Mouse (Mus musculus) liver, embryonic 14.5 days (tissue): ENCODE results near the gene Bicral. TPM values are rescaled to one million over a fixed set of nuclear protein-coding genes. Genes with fewer than 3 reads are reported as not detected.

Experiments used
- ATAC-seq: fragments of 200-750 bp; cut with Nextera tagmentation; 2 replicates; pipeline ENCODE4 v1.8.0; 2017; ENCODE audit warnings: moderate number of reproducible peaks, mild to moderate bottlenecking, moderate library complexity; ENCODE audit not compliant: insufficient read depth
- DNase-seq, 3 experiments: peaks; one replicate each; pipeline ENCODE4 v3.0.0-alpha.2; 2012 to 2013; ENCODE audit warnings: low read depth in 3 of 3, low spot score in 3 of 3
- H3K27ac ChIP-seq: fragments of 300-500 bp; sonication (generic); 2 replicates; pipeline ENCODE4 v1.5.1; 2014; ENCODE audit warnings: moderate library complexity, mild to moderate bottlenecking, control low read depth, inconsistent platforms
- H3K27me3 ChIP-seq: fragments of 300-500 bp; sonication (generic); 2 replicates; pipeline ENCODE4 v1.6.1; 2014; ENCODE audit warnings: mild to moderate bottlenecking, low read length, moderate library complexity; ENCODE audit not compliant: control insufficient read depth, insufficient read depth
- H3K36me3 ChIP-seq: fragments of 300-500 bp; sonication (generic); replicated peaks from 2 replicates; pipeline ENCODE4 v1.6.1; 2014; ENCODE audit warnings: low read depth; ENCODE audit not compliant: control insufficient read depth, insufficient read depth
- H3K4me1 ChIP-seq, 2 experiments: fragments of 200-500 bp in 1 of 2; fragments of 300-500 bp in 1 of 2; sonication (generic) in 1 of 2; replicated peaks; 2 replicates each; pipeline ENCODE4 v1.6.1; 2012 to 2014; ENCODE audit warnings: antibody characterized with exemption in 1 of 2, inconsistent platforms in 1 of 2, low read length in 1 of 2; ENCODE audit not compliant: control insufficient read depth in 2 of 2, insufficient read depth in 2 of 2
- H3K4me2 ChIP-seq: fragments of 300-500 bp; sonication (generic); 2 replicates; pipeline ENCODE4 v1.6.1; 2014; ENCODE audit warnings: low read depth, mild to moderate bottlenecking, control low read depth, moderate library complexity
- H3K4me3 ChIP-seq, 2 experiments: fragments of 200-500 bp in 1 of 2; fragments of 300-500 bp in 1 of 2; sonication (generic) in 1 of 2; 2 replicates each; pipeline ENCODE4 v1.5.1; 2012 to 2014; ENCODE audit warnings: low read depth in 2 of 2, low read length in 2 of 2, mild to moderate bottlenecking in 2 of 2, control low read depth in 1 of 2, inconsistent platforms in 1 of 2, moderate library complexity in 1 of 2; ENCODE audit not compliant: insufficient read depth in 1 of 2
- H3K9ac ChIP-seq: fragments of 300-500 bp; sonication (generic); replicated peaks from 2 replicates; pipeline ENCODE4 v1.6.1; 2014; ENCODE audit warnings: mild to moderate bottlenecking, control low read depth, moderate library complexity
- H3K9me3 ChIP-seq: fragments of 300-500 bp; sonication (generic); 2 replicates; pipeline ENCODE4 v1.6.1; 2016; ENCODE audit warnings: low read length, mixed read lengths; ENCODE audit not compliant: control insufficient read depth
- CTCF ChIP-seq: IDR thresholded peaks from 2 replicates; pipeline ENCODE4 v1.5.1; 2016; ENCODE audit warnings: antibody characterized with exemption, low read depth, control low read depth
- EP300 ChIP-seq: IDR thresholded peaks from 2 replicates; pipeline ENCODE4 v1.6.1; 2016; ENCODE audit warnings: antibody characterized with exemption, low read depth
- WGBS: fragments of 180-500 bp; shearing (Covaris S2); extraction: QIAGEN DNeasy Blood & Tissue Kit; methylation state at CpG from one replicate; pipeline ENCODE4 v1.1.7; 2014; ENCODE audit not compliant: insufficient replicate concordance; 5-methylcytosine and 5-hydroxymethylcytosine counted together
- polyA plus RNA-seq, 2 experiments: library from polyadenylated mRNA; depleted of rRNA in 1 of 2; stranded (reverse) in 1 of 2; unstranded in 1 of 2; fragments of >200 nt; fragmentation: Nextera tagmentation in 1 of 2; extraction: Ambion mirVana in 1 of 2; gene quantifications; 2 replicates each; pipeline versions ENCODE4 v1.2.1 to v1.2.3; 2012 to 2014

Gene Bicral
- polyA plus RNA-seq, 2 experiments, result 3.0 to 3.4 TPM

GRCm38 (mm10) chr17:46876371-46876950 lies 18.2 kb upstream of the Bicral start:
- H3K27ac ChIP-seq, result no peak overlapping the region
- H3K9ac ChIP-seq, result no peak overlapping the region

DNA sequence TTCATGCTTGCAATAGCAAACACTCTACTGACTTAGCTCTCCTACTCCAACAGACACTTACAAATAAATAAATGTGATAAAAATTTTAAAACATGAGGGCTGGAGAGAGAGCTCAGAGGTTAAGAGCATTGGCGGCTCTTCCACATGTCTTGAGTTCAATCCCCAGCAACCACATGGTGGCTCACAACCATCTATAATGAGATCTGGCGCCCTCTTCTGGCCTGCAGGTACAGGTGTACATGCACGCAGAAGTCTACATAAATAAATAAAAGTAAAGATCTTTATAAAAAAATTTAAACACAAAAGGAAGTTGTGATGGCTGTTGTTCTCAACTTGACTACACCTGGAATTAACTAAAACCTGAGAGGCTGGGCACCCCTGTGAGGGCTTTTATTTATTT lies 17.3 kb upstream of the Bicral start:
- Histone ChIP-seq H3K4me1 (peaks cover 5 to 19% of the 10 kb centered on the region in 2 experiments; a peak in 3 of 4 replicates), H3K36me3 (no peaks in the 10 kb centered on the region), H3K27me3 (no peaks in the 10 kb centered on the region), H3K9ac (no peak overlapping the region), H3K27ac (no peak overlapping the region), H3K4me2 (no peak overlapping the region), H3K9me3 (no peaks in the 10 kb centered on the region), H3K4me3 (no peak overlapping the region)
- TF ChIP-seq EP300 (no peak), CTCF (peak; percentile 75)
- ATAC-seq (no peak), DNase-seq (no peak)
- WGBS, result 50% methylated on average over 3 of the region's 3 CpGs

More at GRCm38 (mm10) chr17:46876371-46876950, 18.2 kb upstream of the Bicral start:
- 68% methylated on average over 8 of the region's 8 CpGs for WGBS
- TF ChIP-seq EP300, result no peak
- TF ChIP-seq CTCF, result no peak
- Histone ChIP-seq H3K9me3 (no peaks in the 10 kb centered on the region), H3K4me1 (peaks cover 5 to 15% of the 10 kb centered on the region in 2 experiments; a peak in 3 of 4 replicates), H3K27me3 (no peaks in the 10 kb centered on the region), H3K4me3 (no peak overlapping the region), H3K4me2 (no peak overlapping the region), H3K36me3 (no peaks in the 10 kb centered on the region)
- peak; percentile 49; the same call in 1 of the 2 replicates for ATAC-seq
- no peak for DNase-seq

- no peak for ATAC-seq
- H3K9ac ChIP-seq, result no peak overlapping the region
These were observed 15.9 kb upstream of the Bicral start for GRCm38 (mm10) chr17:46874133-46874532.

DNA sequence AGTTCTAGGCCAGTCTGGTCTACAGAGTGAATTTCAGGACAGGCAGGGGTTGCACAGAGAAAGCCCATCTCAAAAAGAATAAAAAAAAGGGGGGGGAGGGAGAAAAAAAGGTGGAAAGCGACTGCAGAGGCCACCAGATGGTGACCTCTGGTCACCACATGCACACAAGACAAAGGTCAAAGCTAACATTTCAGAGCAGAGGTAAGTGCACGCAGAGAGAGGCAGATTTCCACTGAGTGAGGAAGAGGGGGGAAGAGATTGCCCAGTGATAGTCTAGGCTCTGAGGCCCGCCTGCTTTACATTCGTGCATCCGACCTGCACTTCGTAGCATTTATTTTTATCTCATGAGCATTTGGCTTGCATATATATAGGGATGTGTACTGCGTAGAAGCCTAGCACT lies 14.5 kb upstream of the Bicral start:
- DNase-seq (no peak), ATAC-seq (peak; percentile 51)
- Histone ChIP-seq H3K9ac (no peak overlapping the region), H3K27me3 (no peaks in the 10 kb centered on the region), H3K36me3 (no peaks in the 10 kb centered on the region), H3K27ac (peak overlapping the region; percentile 3; the same call in 1 of the 2 replicates), H3K4me3 (no peak overlapping the region), H3K4me2 (no peak overlapping the region), H3K4me1 (peaks cover 0 to 15% of the 10 kb centered on the region in 2 experiments; a peak in 2 of 4 replicates), H3K9me3 (no peaks in the 10 kb centered on the region)
- 71% methylated on average over 7 of the region's 7 CpGs for WGBS
- no peak for TF ChIP-seq EP300
- no peak for TF ChIP-seq CTCF

More at GRCm38 (mm10) chr17:46874133-46874532, 15.9 kb upstream of the Bicral start:
- Histone ChIP-seq H3K4me3 (no peak overlapping the region), H3K4me2 (no peak overlapping the region), H3K36me3 (no peaks in the 10 kb centered on the region), H3K9me3 (no peaks in the 10 kb centered on the region), H3K27me3 (no peaks in the 10 kb centered on the region), H3K27ac (no peak overlapping the region), H3K4me1 (peaks cover 0 to 15% of the 10 kb centered on the region in 2 experiments; a peak in 2 of 4 replicates)
- no peak for DNase-seq
- TF ChIP-seq CTCF, result no peak
- TF ChIP-seq EP300, result no peak
- WGBS, result 44% methylated on average over 10 of the region's 10 CpGs

DNA sequence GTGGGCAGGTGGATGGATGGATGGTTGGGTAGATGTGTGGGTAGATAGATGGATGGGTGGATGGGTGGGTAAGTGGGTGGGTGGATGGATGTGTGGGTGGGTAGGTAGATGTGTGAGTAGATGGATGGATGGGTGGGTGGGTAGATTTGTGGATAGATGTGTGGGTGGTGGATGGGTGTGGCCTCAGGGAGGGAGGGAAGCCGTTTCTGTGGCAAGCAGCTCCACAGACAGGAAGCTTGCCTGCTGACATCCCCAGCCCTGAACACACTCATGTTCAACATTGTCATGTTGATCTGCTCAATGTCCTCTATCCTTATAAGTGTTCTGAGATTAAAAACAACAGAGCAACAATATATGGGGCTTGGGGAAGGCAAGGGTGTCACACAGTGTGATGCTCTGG lies 12.6 kb upstream of the Bicral start:
- WGBS, result 3% methylated on average over 1 of the region's 1 CpGs
- H3K4me3 ChIP-seq, result no peak overlapping the region
- no peaks in the 10 kb centered on the region for H3K27me3 ChIP-seq
- H3K27ac ChIP-seq, result no peak overlapping the region
- no peaks in the 10 kb centered on the region for H3K9me3 ChIP-seq
- H3K9ac ChIP-seq, result no peak overlapping the region
- no peak for TF ChIP-seq CTCF
- TF ChIP-seq EP300, result no peak
- H3K4me1 ChIP-seq, result peaks cover 0 to 15% of the 10 kb centered on the region in 2 experiments; a peak in 2 of 4 replicates
- no peak overlapping the region for H3K4me2 ChIP-seq
- H3K36me3 ChIP-seq, result no peaks in the 10 kb centered on the region
- no peak for DNase-seq
- no peak for ATAC-seq
